Mouse (Mus musculus) cerebellum, postnatal 4 days (tissue): ENCODE data around the gene H2al1b.

ENCODE experiments used
- DNase-seq, 2 experiments: peaks; one replicate each; pipeline ENCODE4 v3.0.0; 2022; ENCODE audit warnings: low spot score in 2 of 2, mixed read lengths in 1 of 2

Gene H2al1b

DNA sequence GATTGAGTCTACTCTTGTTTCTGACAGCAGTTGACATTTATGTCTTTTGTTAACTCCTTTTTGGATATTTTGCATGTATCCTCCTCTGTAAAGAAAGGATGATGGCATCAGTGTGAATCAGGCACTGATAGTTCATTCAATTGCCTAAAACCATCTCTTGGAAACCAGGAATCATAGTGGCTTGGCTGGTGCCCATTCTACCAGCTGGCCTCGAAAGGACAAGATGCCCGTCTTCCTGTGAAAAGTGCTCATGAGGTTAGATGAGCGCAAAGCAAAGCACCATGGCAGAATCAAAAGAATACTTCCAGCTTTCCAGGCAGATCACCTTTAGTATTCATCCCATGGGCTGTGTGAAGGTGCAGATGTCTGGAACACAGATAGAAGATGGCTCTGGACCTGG lies 44.5 kb downstream of the H2al1b start:
- no peak for DNase-seq
